Mouse (Mus musculus): ENCODE data around the gene Sox14.

Sox14 gene

GRCm38 (mm10) chr9:99875618-99876372 lies at the start of gene Sox14:
Gene Sox14, minus strand, starts transcription at chr9:99876170.
- no peak for DNase-seq (ENCODE audit: low spot score in 2 of 2)

- DNase-seq (ENCODE audit: low spot score in 2 of 2) = no peak
Observed at GRCm38 (mm10) chr9:99879311-99879710, 3.3 kb upstream of the Sox14 start.

DNA sequence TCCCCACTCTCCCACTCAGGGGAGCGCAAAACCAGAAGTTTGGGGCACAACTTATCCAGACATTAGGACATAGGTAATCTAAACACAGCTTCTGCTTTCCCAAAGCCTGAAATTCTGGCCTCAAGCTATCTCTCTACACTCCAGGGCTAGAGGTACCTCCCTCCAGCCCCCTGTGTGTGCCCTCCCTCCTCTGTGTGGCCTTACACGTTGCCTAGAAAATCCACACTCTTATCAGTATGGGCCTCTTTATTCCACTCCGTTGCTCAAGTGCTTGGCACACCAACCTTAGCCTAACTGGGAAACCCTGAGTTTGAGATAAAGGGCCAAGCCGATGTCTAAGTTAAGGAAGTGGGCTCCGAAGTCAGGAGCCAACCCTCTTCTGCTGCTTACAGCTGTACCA lies 2.6 kb upstream of the Sox14 start:
- DNase-seq (ENCODE audit: low spot score in 2 of 2) = no peak

DNA sequence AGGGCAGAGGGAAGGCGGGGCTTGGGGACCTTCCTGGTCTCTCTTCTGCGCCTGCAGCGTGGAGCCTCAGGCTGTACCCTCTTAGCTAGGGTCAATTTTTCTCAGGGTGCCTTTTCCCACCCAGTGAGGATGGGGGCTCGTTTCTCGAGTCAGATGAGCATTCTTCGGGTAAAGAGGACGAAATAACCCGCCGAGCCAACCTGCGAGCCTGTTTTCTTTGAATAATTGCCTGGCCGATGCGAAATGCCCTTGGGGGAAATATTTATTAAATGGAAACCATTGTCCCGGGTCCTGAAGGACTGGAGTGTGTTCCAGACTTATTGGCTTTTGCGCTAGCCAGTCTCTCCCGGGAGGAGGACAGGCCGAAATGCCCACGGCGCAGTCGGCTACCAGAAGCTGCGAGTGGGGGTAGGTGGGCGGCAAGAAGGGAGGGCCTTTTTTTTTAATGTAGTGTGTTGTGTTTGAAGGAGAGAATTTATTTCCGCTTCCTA lies 1.1 kb upstream of the Sox14 start:
- DNase-seq (ENCODE audit: low spot score in 2 of 2) = no peak

DNA sequence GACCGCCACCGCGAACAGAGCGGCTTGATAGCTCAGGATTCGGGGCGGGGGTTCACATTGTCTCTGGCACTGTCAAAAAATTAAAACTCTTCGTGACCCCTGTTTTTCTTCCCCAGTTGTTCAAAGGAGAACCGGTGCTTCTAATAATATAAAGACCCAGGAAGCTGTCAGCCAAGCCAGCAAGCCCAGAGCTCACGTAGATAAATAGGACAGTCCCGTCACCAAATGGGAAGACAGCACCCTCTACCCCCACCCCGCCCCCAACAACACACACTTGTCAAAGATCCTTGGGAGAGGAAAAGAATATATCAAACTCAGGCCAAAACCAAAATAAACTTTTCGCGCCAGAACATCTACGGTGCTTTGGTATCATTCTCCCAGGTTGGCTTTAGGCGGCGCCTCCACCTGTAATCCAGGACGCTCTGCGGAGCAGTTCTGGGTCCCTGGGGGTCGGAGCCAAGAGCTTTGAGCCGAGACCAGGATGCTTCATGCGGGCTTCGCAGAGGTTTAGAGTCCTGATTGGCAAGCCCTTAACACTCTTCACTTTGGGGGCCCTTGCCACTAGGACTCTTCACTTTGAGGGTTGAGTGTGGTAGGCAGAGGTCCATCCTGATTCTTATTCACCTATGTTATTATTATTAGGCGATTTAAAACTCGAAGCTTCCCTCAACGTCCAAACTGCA lies 544 bp upstream of the Sox14 start:
- no peak for DNase-seq (ENCODE audit: low spot score in 2 of 2)

DNA sequence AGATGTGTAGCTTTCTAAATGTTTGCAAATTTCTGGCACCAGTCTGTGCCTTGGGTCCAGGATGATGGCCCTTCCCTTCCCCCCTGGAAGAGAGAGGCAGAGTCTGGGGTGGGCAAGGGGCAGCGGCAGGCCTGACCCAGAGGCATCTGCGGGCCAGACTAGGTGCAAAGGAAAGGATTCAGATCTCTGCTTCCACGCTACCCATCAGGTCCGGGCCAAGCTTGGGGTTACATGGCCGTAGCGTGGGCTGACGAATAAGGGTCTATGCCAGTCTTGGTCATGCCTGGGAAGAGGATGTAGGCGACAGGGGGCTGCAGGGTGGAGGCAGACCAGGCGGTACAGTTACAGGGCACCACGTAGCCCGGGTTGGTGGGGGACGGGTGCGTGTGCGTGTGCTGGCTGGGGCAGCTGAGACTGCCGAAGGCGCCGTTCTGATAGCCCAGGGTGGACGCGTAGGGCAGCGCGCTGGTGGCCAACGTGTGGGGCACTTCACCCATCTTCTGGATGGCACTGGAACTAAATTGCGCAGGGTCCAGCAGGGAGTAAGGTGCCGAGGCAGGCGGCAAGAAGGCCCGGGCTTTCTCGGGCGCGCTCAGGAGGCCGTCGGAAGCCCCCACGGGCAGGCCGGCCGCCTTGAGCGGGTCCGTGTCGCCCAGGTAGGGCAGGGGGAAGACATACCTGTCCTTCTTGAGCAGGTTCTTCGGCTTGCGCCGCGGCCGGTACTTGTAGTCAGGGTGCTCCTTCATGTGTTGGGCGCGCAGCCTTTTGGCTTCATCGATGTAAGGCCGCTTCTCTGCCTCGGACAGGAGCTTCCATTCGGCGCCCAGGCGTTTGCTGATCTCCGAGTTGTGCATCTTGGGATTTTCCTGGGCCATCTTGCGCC lies 994 bp downstream of the Sox14 start:
- DNase-seq (ENCODE audit: low spot score in 2 of 2) = no peak

- DNase-seq (ENCODE audit: low spot score in 2 of 2) = no peak
Observed at GRCm38 (mm10) chr9:99873721-99874120, 2.2 kb downstream of the Sox14 start.

GRCm38 (mm10) chr9:99873116-99873620 lies 2.8 kb downstream of the Sox14 start:
- DNase-seq (ENCODE audit: low spot score in 2 of 2) = no peak

- DNase-seq (ENCODE audit: low spot score in 2 of 2) = no peak
Observed at GRCm38 (mm10) chr9:99872204-99873115, 3.5 kb downstream of the Sox14 start.

GRCm38 (mm10) chr9:99871556-99872203 lies 4.3 kb downstream of the Sox14 start:
- DNase-seq (ENCODE audit: low spot score in 2 of 2) = no peak

DNA sequence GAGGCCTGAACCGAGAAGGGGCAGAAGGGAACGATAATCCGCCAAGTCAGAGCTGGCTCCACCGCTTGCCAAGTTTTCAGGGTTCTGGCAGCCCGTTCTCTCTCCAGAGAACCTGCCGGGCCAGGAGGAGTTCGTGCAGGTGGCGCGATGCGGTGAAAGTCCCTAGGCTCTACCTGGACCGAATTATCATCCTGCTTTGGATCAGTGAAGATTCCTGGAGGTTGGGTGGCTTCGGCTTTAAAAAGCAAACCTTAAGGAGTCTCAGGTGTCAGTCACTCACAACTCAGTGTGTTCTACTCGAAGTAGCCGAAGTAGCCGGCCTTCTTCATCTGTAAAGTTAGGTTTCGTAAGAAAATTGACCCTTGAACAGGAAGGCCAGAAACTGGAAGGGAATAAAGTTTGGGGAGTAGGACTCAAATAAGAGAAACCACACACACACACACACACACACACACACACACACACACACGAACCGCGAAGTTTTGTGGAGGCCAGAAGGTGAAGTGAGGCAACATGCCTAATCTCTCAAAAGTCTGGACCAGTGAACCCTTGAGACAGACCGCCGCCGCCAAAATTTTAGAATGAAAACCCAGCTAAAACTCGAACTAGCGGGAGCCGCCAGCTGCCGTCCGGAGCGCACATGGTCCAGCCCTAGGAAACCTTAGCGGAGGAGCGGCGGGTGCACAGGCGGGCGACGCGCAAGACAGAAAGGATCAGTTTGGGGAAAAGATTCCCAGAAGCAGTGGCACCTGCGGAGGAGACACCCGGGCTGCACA lies 5.0 kb downstream of the Sox14 start:
- DNase-seq (ENCODE audit: low spot score in 2 of 2) = no peak

GRCm38 (mm10) chr9:99869936-99870779 lies 5.8 kb downstream of the Sox14 start:
- DNase-seq (ENCODE audit: low spot score in 2 of 2) = no peak

DNA sequence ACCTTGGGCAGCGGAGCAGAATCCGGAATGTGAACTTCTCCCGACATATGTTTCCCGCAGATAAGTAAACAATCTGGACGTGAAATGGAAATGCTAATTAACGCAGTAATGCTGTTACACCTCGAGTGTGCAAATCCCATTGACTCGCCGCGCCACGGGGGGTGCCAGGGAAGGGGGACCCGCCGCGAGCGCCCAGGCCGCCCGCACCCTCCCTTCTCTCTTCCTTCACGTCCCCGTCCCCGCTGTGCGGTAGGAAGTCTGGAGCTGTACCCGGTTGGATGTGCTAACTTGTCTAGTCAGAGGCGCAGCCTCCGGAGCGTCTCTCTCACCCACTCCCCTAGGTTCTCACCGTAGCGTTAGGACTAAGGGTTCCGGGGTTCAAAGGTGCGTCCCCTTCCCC lies 6.7 kb downstream of the Sox14 start:
- no peak for DNase-seq (ENCODE audit: low spot score in 2 of 2)

DNA sequence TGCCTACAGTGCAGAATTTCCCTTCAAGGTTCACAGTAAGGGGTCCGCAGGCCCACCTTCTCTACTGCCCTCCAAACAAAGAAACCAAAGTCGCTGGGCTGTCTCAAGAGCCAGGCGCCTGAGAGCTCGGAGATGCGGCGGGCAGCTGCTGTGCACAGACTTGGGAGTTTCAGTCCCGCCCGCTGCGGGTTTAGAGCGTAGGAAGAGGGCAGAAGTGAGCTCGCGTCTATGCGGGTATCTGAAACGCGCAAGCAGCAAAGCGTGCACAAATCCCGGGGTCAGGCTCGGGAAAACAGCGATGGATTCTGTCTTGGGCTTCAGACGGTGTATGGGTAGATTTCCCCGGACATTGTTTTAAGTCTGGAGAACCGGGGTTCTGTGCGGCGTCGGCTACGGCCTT lies 7.4 kb downstream of the Sox14 start:
- DNase-seq (ENCODE audit: low spot score in 2 of 2) = no peak

GRCm38 (mm10) chr9:99868054-99868453 lies 7.9 kb downstream of the Sox14 start:
- DNase-seq (ENCODE audit: low spot score in 2 of 2) = no peak

GRCm38 (mm10) chr9:99862936-99863335 lies 13.0 kb downstream of the Sox14 start:
- DNase-seq (ENCODE audit: low spot score in 2 of 2) = no peak

DNA sequence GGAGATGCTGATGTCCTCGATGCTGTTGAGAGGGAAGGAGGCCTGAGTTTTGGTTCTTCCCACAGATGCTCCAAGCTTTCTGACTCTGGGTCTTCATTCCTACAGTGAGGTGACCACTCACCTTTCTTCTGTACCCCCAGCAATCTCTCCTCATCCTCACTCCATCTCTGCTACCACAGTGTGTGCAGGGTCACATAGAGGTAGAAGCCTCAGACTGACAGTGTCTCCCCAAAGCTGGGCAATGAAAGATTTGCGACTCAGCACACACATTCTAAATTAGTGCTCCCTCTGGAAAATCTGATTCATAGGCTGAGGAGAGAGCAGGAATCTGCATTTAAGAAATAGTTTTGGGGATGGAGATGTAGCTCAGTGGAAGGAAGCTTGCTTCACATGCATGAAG lies 21.5 kb downstream of the Sox14 start:
- no peak for DNase-seq (ENCODE audit: low spot score in 2 of 2)

- no peak for DNase-seq (ENCODE audit: low spot score in 2 of 2)
Observed at GRCm38 (mm10) chr9:99853356-99853755, 22.6 kb downstream of the Sox14 start.

DNA sequence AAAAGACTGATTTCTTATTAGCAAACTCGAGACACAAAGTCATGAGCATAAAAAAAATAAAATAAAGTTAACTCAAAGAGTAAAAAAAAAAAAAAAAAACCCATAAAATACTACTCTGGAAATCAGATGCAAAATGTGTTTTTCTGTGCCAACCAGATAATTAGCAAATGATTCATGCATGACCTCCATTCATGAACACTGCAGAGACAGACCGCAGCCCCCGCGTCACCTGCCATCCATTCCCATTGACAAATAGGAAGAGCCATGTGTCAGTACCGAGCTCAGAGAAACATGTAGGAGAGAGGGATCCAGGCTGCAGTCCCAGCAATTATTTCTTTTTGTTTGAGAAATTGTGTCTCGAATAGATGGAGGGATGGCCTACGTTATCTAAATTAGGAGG lies 25.6 kb downstream of the Sox14 start:
- no peak for DNase-seq (ENCODE audit: low spot score in 2 of 2)
